Mouse (Mus musculus) hindbrain, embryonic 15.5 days (tissue): ENCODE measurements around the gene Dct. TPM values are rescaled to one million over a fixed set of nuclear protein-coding genes. Genes with fewer than 3 reads are reported as not detected.

Source experiments
- ATAC-seq: fragments of 200-750 bp; cut with Nextera tagmentation; 2 replicates; pipeline ENCODE4 v1.8.0; 2017; ENCODE audit warnings: low read depth, moderate number of reproducible peaks, moderate TSS enrichment; ENCODE audit not compliant: low FRiP score
- H3K27ac ChIP-seq: fragments of 300-500 bp; sonication (generic); replicated peaks from 2 replicates; pipeline ENCODE4 v1.5.1; 2015; ENCODE audit warnings: mild to moderate bottlenecking, inconsistent platforms
- H3K27me3 ChIP-seq: fragments of 300-500 bp; sonication (generic); 2 replicates; pipeline ENCODE4 v1.6.1; 2015; ENCODE audit warnings: control low read depth, inconsistent platforms
- H3K36me3 ChIP-seq: fragments of 300-500 bp; sonication (generic); 2 replicates; pipeline ENCODE4 v1.6.1; 2015; ENCODE audit warnings: control low read depth, inconsistent platforms
- H3K4me1 ChIP-seq: fragments of 300-500 bp; sonication (generic); replicated peaks from 2 replicates; pipeline ENCODE4 v1.6.1; 2015; ENCODE audit warnings: control low read depth, inconsistent platforms
- H3K4me2 ChIP-seq: fragments of 300-500 bp; sonication (generic); 2 replicates; pipeline ENCODE4 v1.6.1; 2015; ENCODE audit warnings: moderate library complexity, mild to moderate bottlenecking, inconsistent platforms
- H3K4me3 ChIP-seq: fragments of 300-500 bp; sonication (generic); 2 replicates; pipeline ENCODE4 v1.5.1; 2015; ENCODE audit warnings: mild to moderate bottlenecking, inconsistent platforms
- H3K9ac ChIP-seq: fragments of 300-500 bp; sonication (generic); 2 replicates; pipeline ENCODE4 v1.6.1; 2015; ENCODE audit warnings: inconsistent platforms
- H3K9me3 ChIP-seq: fragments of 300-500 bp; sonication (generic); 2 replicates; pipeline ENCODE4 v1.6.1; 2016; ENCODE audit warnings: control low read depth, inconsistent platforms
- WGBS: fragments of 180-500 bp; shearing (Covaris S2); methylation state at CpG from one replicate; pipeline ENCODE4 v1.1.7; 2015; 5-methylcytosine and 5-hydroxymethylcytosine counted together
- polyA plus RNA-seq: library from polyadenylated mRNA; unstranded; fragments of >200 nt; fragmentation: Nextera tagmentation; extraction: Ambion mirVana; gene quantifications from 2 replicates; pipeline ENCODE4 v1.2.1, GENCODE M21; 2015

Gene Dct
- 1.1 and 1.2 TPM in 2 replicates for polyA plus RNA-seq

GRCm38 (mm10) chr14:118051975-118052630 is at the start of gene Dct:
Dct (minus strand) TSS chr14:118052244.
- no peak within 1 kb of the TSS for H3K4me2 ChIP-seq
- peaks cover 12% of the 10 kb centered on the region; the same call in 1 of the 2 replicates for H3K4me1 ChIP-seq
- WGBS = 20% methylated on average over 13 of the region's 13 CpGs
- no peak within 1 kb of the TSS for H3K4me3 ChIP-seq
- ATAC-seq = peak; percentile 55; the same call in 1 of the 2 replicates
- H3K9ac ChIP-seq = no peak within 1 kb of the TSS
- H3K27me3 ChIP-seq = peaks cover 13% of the 10 kb centered on the region; the same call in 1 of the 2 replicates
- H3K9me3 ChIP-seq = no peaks in the 10 kb centered on the region
- no peak within 1 kb of the TSS for H3K27ac ChIP-seq
- no peaks in the 10 kb centered on the region for H3K36me3 ChIP-seq

DNA sequence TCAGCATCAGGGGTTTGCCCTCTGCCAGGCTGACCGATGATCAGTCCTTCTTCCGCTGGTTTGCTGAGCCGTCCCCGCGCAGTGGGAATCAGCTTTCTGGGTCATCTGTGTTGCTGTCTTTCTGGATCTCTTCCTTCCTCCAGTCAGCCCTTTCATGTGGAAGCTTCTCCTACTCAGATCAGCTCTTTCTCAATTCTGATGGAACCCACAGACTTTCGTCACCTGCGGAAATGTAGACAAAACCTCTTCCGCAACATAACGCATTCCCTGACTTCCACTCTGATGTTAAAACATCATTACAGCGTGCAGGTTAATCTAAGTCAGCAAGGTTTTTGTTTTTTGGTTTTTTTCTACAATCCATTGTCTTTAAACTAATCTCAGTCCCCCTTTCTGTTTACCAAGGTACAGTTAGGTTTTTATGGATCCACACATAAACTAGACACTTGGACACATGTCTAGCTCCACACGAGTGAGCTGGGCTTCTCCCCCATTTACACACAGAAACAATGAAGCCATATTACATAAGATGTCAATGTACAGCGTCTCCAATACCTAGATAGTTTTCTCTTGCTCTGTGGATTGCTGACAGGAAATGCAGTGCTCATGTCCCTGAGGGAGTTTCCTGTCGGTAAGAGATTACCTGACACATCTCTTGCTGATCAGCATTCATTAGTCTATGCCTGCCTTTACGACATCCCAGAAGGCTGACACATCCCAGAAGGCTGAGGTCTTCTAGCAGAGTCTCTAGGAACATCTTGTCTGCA is 49.4 kb upstream of the Dct start:
- ATAC-seq = no peak
- H3K36me3 ChIP-seq = no peaks in the 10 kb centered on the region

DNA sequence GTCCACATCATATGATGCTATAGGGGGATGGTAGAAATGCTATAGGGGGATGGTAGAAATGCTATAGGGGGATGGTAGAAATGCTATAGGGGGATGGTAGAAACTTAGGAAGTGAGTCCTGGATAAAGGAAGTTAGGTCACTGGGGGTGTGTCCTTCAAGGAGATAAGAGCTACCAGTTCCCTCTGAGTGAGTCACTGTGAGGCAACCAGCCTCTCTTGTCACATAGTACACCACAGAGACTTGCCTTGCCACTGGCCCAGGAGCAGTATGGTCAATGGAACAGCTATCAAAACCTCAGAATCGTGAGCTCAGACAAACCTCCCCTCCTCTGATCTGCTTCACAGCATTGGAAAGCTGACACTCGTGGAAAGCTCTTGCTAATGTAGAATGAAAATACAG is 46.2 kb upstream of the Dct start:
- no peak for ATAC-seq
- Histone ChIP-seq H3K4me3 (no peak overlapping the region), H3K9me3 (no peaks in the 10 kb centered on the region), H3K9ac (no peak overlapping the region), H3K36me3 (no peaks in the 10 kb centered on the region), H3K4me1 (no peaks in the 10 kb centered on the region), H3K27me3 (no peaks in the 10 kb centered on the region; the same call in 1 of the 2 replicates), H3K4me2 (no peak overlapping the region), H3K27ac (no peak overlapping the region)
- 68% methylated on average over 2 of the region's 2 CpGs for WGBS

More for the DNA sequence above, 49.4 kb upstream of the Dct start:
- Histone ChIP-seq H3K4me1 (no peaks in the 10 kb centered on the region), H3K27ac (no peak overlapping the region), H3K9me3 (no peaks in the 10 kb centered on the region), H3K9ac (no peak overlapping the region), H3K27me3 (no peaks in the 10 kb centered on the region), H3K4me3 (no peak overlapping the region), H3K4me2 (no peak overlapping the region)
- 82% methylated on average over 14 of the region's 14 CpGs for WGBS

GRCm38 (mm10) chr14:118089806-118090392 is 37.9 kb upstream of the Dct start:
- H3K4me1 ChIP-seq = peaks cover 17% of the 10 kb centered on the region
- no peaks in the 10 kb centered on the region; the same call in 1 of the 2 replicates for H3K27me3 ChIP-seq
- H3K27ac ChIP-seq = peak overlapping the region; percentile 55
- 1% methylated on average over 18 of the region's 18 CpGs for WGBS
- H3K9me3 ChIP-seq = no peaks in the 10 kb centered on the region
- H3K4me3 ChIP-seq = peak overlapping the region; percentile 62
- peak overlapping the region; percentile 49 for H3K9ac ChIP-seq
- no peaks in the 10 kb centered on the region for H3K36me3 ChIP-seq
- ATAC-seq = peak; percentile 69
- H3K4me2 ChIP-seq = peak overlapping the region; percentile 73

DNA sequence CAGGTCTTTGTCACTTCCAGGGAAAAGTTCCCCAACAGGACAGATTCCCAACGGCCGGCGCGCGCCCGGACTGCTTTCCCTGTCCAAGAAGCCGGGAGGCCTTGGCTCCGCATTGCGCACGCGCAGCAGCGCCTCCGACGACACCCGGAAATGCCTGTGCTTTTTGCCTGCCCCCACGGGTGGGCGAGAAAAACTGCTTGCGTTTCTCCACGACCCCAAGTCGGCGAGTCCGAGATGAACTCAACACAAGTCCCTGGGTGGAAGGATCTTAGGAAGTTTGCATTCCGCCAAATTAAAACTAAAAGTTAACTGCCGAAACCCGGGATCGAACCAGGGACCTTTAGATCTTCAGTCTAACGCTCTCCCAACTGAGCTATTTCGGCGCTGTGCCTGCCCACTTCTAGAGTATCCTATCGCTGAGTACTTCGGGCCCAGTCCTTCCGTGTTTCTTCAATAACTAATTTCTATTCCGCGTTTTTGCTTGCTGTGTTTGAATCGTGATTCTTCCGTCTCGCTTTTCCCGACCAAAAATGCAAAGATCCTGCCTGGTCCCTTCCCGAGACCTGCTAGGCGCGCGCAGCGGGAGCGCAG is 37.3 kb upstream of the Dct start:
- ATAC-seq = peak; percentile 82
- under 1% methylated on average over 44 of the region's 44 CpGs for WGBS
- Histone ChIP-seq H3K4me1 (peaks cover 17% of the 10 kb centered on the region), H3K4me3 (peak overlapping the region; percentile 62), H3K27ac (peak overlapping the region; percentile 74), H3K36me3 (no peaks in the 10 kb centered on the region), H3K9me3 (no peaks in the 10 kb centered on the region), H3K9ac (peak overlapping the region; percentile 51), H3K4me2 (peak overlapping the region; percentile 73), H3K27me3 (no peaks in the 10 kb centered on the region; the same call in 1 of the 2 replicates)

DNA sequence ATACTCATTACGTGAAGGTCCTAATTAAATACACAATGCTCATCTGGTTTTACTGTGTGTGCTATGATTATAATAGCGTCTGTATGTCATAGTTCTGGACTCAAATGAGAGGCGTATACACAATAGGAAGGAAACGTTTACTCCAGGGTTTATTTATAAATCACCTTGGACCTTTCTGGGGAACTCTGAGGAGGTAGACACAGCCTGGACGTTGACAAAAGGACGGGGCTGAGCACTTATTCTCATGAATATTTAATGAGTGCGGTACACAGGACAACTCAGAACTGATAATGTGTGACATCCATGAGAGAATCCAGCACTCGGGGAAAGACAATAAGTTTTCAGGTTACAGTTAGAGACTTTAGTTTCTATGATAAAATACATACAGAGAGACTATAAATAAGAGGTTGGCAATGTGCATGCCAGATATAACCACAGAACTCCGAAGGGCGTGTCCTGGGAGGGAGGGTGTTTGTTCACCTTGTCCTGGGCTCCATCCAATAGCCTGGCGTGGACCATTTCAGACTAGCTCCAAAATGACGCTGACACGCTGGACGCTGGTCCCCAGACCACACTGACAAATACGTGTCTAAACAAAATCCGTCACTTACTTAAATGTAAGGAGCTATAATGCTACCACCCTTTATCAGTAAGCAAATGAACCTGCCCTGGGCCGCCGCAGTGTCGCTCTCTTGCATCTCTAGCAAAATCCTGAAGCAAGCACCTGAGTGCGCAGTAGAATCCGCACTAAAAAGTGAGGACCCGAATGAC is 36.6 kb upstream of the Dct start:
- Histone ChIP-seq H3K27me3 (no peaks in the 10 kb centered on the region; the same call in 1 of the 2 replicates), H3K36me3 (no peaks in the 10 kb centered on the region), H3K4me1 (peaks cover 17% of the 10 kb centered on the region), H3K27ac (peak overlapping the region; percentile 74), H3K9ac (peak overlapping the region; percentile 51), H3K4me3 (peak overlapping the region; percentile 62), H3K4me2 (peak overlapping the region; percentile 73), H3K9me3 (no peaks in the 10 kb centered on the region)
- WGBS = 3% methylated on average over 22 of the region's 22 CpGs
- peak; percentile 57 for ATAC-seq

DNA sequence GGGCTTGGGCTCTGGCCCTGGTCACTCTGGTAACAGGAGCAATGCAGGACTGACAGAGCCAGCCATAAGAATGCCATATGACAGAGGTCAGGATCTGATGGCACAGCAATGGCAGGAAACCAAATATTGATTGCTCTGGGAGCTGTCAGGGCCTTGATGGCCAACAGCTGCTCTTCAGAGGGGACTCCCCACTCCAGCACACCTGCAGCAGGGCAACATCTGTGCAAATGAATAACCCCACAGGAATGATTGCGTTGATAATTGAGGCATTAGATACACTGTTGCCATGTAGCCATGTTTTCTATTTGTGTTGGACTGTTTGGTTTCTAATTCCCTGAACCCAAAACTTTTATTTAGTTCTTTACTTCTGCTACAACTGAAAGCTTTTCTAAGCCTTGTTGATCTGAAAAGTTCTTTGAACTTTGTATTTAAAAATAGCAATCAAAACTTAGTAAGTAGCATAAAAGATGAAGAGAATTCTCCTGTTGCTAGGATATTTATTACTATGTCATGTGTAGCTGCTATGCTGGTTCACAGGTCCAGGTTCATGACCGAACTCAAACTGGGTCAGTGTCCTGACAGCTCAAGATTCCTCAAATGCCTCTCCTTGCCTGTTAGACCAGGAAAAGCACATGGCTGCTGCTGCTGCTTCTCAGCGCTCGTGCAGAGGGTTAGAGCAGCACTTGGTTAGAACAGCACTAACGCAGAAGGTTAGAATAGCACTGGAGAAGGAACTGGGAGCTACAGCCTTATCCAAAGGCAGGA is 34.4 kb upstream of the Dct start:
- no peak for ATAC-seq
- no peaks in the 10 kb centered on the region for H3K36me3 ChIP-seq

DNA sequence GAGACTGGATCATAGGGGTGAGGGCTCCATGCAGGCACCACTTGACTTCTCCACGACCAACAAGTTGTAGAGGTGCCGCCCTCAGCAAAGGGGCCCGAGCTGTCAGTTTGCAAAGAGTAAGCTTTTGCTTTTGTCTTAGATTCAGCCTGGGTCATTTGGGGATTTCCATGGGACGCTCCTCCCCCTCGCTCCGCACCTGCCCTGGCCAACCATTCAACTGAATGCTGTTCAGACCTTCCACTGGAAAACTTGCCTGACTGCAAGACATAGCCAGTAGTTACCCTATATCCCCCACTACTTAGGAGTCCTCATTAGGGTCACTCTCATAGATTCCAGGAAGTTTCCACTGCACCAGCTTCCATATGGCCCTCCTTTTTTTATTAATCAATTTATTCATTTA is 31.8 kb upstream of the Dct start:
- Histone ChIP-seq H3K9me3 (no peaks in the 10 kb centered on the region), H3K27me3 (no peaks in the 10 kb centered on the region), H3K9ac (no peak overlapping the region), H3K4me1 (peaks cover 14% of the 10 kb centered on the region), H3K27ac (no peak overlapping the region), H3K4me3 (no peak overlapping the region), H3K4me2 (no peak overlapping the region), H3K36me3 (no peaks in the 10 kb centered on the region)
- ATAC-seq = no peak
- WGBS = 86% methylated on average over 6 of the region's 6 CpGs

More for the DNA sequence above, 34.4 kb upstream of the Dct start:
- H3K9ac ChIP-seq = no peak overlapping the region
- no peaks in the 10 kb centered on the region for H3K27me3 ChIP-seq
- peaks cover 17% of the 10 kb centered on the region for H3K4me1 ChIP-seq
- H3K9me3 ChIP-seq = no peaks in the 10 kb centered on the region
- 48% methylated on average over 5 of the region's 5 CpGs for WGBS
- H3K27ac ChIP-seq = no peak overlapping the region
- no peak overlapping the region for H3K4me3 ChIP-seq
- no peak overlapping the region for H3K4me2 ChIP-seq

GRCm38 (mm10) chr14:118080606-118081005 is 28.6 kb upstream of the Dct start:
- Histone ChIP-seq H3K9me3 (no peaks in the 10 kb centered on the region), H3K4me2 (peak overlapping the region; percentile 21), H3K27ac (no peak overlapping the region), H3K4me1 (peaks cover 5% of the 10 kb centered on the region; the same call in 1 of the 2 replicates), H3K36me3 (no peaks in the 10 kb centered on the region), H3K27me3 (no peaks in the 10 kb centered on the region), H3K4me3 (no peak overlapping the region), H3K9ac (no peak overlapping the region)
- ATAC-seq = no peak
- WGBS = 28% methylated on average over 11 of the region's 11 CpGs

DNA sequence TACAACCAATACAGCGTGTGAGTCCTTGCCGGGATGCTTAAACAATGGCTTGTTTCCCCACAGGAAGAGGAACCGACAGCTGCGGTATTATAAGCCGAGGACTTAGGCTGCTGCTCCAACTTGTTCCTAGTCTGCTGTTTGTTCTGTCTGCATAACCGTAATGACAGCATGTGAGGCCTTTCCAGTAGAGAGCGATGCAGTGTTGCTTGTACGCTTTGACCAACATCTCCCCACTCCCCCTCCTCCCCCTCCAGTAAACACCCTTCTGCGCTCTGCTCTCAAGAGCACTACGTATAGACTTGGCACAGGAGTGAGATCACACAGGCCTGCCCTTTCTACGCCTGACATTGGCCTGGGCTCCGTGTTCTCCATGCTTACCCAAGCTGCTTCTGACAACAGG is 18.1 kb upstream of the Dct start:
- no peak overlapping the region for H3K4me2 ChIP-seq
- H3K9me3 ChIP-seq = no peaks in the 10 kb centered on the region
- H3K27me3 ChIP-seq = no peaks in the 10 kb centered on the region
- H3K36me3 ChIP-seq = no peaks in the 10 kb centered on the region
- no peaks in the 10 kb centered on the region for H3K4me1 ChIP-seq
- H3K27ac ChIP-seq = no peak overlapping the region
- WGBS = 71% methylated on average over 12 of the region's 12 CpGs
- H3K9ac ChIP-seq = no peak overlapping the region
- no peak overlapping the region for H3K4me3 ChIP-seq
- peak; percentile 23; the same call in 1 of the 2 replicates for ATAC-seq
